Mouse (Mus musculus) embryonic facial prominence, embryonic 12.5 days (tissue): ENCODE results near the gene Fam133b. TPM values are rescaled to one million over a fixed set of nuclear protein-coding genes. Genes with fewer than 3 reads are reported as not detected.
A peak's percentile ranks its signal among the peaks of the same experiment; 100 is the strongest.

Experiments used
- ATAC-seq: fragments of 200-750 bp; cut with Nextera tagmentation; 2 replicates; pipeline ENCODE4 v1.8.0; 2017; ENCODE audit not compliant: insufficient number of reproducible peaks, insufficient read depth, low FRiP score, low TSS enrichment
- H3K27ac ChIP-seq: fragments of 300-500 bp; sonication (generic); 2 replicates; pipeline ENCODE4 v1.5.1; 2016; ENCODE audit warnings: mild to moderate bottlenecking
- H3K27me3 ChIP-seq: fragments of 300-500 bp; sonication (generic); 2 replicates; pipeline ENCODE4 v1.6.1; 2016; ENCODE audit warnings: mild to moderate bottlenecking, moderate library complexity
- H3K36me3 ChIP-seq: fragments of 300-500 bp; sonication (generic); 2 replicates; pipeline ENCODE4 v1.6.1; 2016; ENCODE audit warnings: mild to moderate bottlenecking
- H3K4me1 ChIP-seq: fragments of 300-500 bp; sonication (generic); 2 replicates; pipeline ENCODE4 v1.6.1; 2016
- H3K4me2 ChIP-seq: fragments of 300-500 bp; sonication (generic); replicated peaks from 2 replicates; pipeline ENCODE4 v1.6.1; 2016; ENCODE audit warnings: mild to moderate bottlenecking, moderate library complexity
- H3K4me3 ChIP-seq: fragments of 300-500 bp; sonication (generic); 2 replicates; pipeline ENCODE4 v1.5.1; 2016; ENCODE audit warnings: mild to moderate bottlenecking
- H3K9ac ChIP-seq: fragments of 300-500 bp; sonication (generic); 2 replicates; pipeline ENCODE4 v1.6.1; 2016; ENCODE audit warnings: mild to moderate bottlenecking, moderate library complexity
- H3K9me3 ChIP-seq: fragments of 300-500 bp; sonication (generic); 2 replicates; pipeline ENCODE4 v1.6.1; 2016; ENCODE audit warnings: mild to moderate bottlenecking, moderate library complexity
- WGBS: fragments of 180-500 bp; shearing (Covaris S2); methylation state at CpG from one replicate; pipeline ENCODE4 v1.1.7; 2016; 5-methylcytosine and 5-hydroxymethylcytosine counted together
- polyA plus RNA-seq: library from polyadenylated mRNA; unstranded; fragments of >200 nt; fragmentation: Nextera tagmentation; extraction: Ambion mirVana; gene quantifications from 2 replicates; pipeline ENCODE4 v1.2.1, GENCODE M21; 2016

The Fam133b gene
- 39.3 and 39.4 TPM in 2 replicates for polyA plus RNA-seq

DNA sequence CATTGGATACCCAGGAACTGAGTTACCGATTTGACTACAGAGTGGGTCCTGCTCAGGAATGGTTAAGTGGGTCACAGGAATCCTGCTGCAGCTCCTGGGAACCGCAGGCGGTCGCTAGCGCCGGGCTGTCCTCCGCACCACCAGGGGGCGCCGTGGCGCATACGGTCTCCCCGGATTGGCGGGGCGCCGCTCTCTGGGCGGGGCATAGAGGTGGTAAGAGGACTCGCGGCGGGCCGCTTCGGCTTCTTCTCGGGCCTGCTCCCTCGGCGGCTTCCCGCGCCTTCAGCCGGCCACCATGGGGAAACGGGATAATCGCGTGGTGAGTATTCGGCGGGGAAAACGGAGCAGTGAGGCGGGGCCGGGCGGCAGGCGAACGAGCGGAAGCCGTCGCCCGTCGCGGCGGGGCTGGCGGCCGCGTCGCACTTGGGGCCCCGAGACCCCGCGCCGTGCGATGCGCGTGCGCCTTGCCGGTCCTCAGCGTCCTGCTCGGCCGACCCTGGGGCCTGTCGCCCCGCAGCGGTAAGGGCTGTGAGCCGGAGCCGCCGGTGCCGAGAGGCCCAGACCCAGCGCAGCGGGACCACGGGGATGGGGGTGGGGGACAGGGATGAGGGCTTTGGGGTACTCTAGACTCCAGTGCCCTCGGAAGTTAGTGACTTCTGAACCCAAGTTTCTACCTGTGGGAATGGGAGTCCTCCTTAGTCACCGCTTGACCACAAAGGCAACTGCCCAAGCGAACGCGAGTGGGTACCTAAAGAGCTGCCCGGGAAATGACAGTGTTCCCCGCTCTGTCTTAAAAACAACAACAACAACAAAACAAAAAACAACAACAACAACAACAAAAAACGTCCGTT is at the start of gene Fam133b:
Gene Fam133b (plus strand): TSS at position 205 of the 851 bp plus-strand sequence.
- Histone ChIP-seq H3K9me3 (no peaks in the 10 kb centered on the region), H3K27ac (peak within 1 kb of the TSS; percentile 91), H3K4me1 (peaks cover 13% of the 10 kb centered on the region), H3K27me3 (no peaks in the 10 kb centered on the region), H3K36me3 (peaks cover 6% of the 10 kb centered on the region; the same call in 1 of the 2 replicates), H3K9ac (peak within 1 kb of the TSS; percentile 90), H3K4me3 (peak within 1 kb of the TSS; percentile 89), H3K4me2 (peak within 1 kb of the TSS; percentile 60)
- whole genome bisulfite sequencing: under 1% methylated on average over 72 of the region's 80 CpGs
- peak; percentile 92 for ATAC-seq

DNA sequence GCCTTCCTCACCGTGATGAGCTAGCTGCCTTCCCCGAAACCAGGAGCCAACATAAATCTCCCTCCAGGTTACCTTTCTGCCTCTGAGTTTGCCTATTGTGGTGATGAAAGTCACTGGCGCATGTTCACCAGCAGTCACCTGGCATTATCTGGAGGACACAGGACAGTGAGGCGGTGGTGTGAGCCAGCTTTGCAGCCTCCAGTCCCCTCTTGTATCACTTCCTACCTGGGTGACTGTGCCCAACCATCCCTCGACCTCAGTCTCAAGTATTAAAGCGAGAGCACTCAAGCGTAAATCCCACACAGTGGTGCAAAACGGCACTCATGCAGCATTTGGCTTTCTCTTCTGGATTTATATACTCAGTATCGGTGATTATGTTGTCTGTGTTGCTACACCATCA is 49.7 kb upstream of the Fam133b start:
- Histone ChIP-seq H3K27ac (no peak overlapping the region), H3K4me3 (no peak overlapping the region), H3K27me3 (no peaks in the 10 kb centered on the region), H3K4me2 (no peak overlapping the region), H3K36me3 (no peaks in the 10 kb centered on the region), H3K9ac (no peak overlapping the region), H3K4me1 (no peaks in the 10 kb centered on the region), H3K9me3 (no peaks in the 10 kb centered on the region)
- WGBS: 91% methylated on average over 9 of the region's 9 CpGs
- no peak for ATAC-seq

DNA sequence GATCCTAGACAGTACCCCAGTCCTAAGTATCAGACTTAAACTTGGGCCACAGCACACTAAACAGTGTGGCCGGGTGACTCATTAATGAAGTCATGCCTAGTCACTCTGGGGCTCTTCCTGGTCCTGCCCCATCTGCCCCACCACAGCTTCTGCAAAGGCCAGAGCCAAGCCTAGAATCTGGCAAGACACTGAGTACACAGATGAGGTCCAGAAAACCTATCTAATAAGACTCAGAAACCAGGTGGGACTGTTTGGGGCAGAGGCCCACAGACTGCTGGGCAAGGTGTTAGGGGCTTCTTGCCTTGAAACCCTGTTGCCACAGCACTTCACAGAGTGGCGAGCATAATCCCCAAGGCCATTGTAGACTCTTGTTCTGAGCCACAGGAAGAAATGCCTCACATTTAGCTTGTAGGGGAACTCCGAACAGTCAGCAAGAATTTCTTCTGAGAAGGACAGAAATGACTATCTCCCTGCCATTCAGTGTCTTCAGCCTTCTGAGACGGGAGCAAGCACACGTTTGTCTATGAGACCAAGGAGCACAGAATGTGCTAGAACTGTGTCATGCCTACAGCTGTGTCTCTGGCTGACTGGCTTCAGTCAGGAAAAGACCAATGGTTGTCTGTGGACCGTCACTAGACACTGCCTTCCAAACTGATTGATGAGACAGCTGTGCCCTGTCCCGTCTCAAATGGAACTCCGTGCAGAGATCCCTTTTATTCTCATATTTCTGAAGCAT is 49.0 kb upstream of the Fam133b start:
- no peaks in the 10 kb centered on the region for H3K9me3 ChIP-seq
- H3K9ac ChIP-seq: no peak overlapping the region
- no peak overlapping the region for H3K4me2 ChIP-seq
- 83% methylated on average over 8 of the region's 8 CpGs for WGBS
- no peaks in the 10 kb centered on the region for H3K36me3 ChIP-seq
- H3K4me3 ChIP-seq: no peak overlapping the region
- no peaks in the 10 kb centered on the region for H3K4me1 ChIP-seq
- ATAC-seq: no peak
- no peak overlapping the region for H3K27ac ChIP-seq
- H3K27me3 ChIP-seq: no peaks in the 10 kb centered on the region

DNA sequence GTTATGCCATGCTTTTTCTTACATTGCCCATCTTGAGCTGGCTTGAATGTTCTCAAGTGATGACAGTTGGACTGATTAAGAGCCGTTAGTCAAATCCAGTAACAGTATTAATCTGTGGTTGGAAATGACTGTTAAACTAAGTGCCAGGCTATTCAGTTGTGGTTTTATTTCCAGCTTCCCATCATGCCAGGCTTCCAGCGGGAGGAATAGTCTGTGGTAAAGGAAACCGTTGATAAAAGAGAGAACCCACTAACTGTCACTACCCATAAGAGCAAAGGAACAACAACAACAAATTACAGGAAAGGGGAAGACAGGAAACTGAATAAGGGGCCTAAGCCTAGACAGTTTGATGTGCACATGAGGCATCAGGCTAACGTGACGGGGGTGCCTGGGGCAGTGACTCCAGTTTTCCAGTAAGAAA is 46.1 kb upstream of the Fam133b start:
- Histone ChIP-seq H3K4me3 (no peak overlapping the region), H3K27ac (no peak overlapping the region), H3K4me2 (no peak overlapping the region), H3K4me1 (0 out of 2 replicates have a peak, but pooled peaks cover under 1% of the 10 kb centered on the region), H3K27me3 (no peaks in the 10 kb centered on the region), H3K9ac (no peak overlapping the region), H3K36me3 (no peaks in the 10 kb centered on the region), H3K9me3 (no peaks in the 10 kb centered on the region)
- 75% methylated on average over 5 of the region's 5 CpGs for WGBS
- no peak for ATAC-seq

DNA sequence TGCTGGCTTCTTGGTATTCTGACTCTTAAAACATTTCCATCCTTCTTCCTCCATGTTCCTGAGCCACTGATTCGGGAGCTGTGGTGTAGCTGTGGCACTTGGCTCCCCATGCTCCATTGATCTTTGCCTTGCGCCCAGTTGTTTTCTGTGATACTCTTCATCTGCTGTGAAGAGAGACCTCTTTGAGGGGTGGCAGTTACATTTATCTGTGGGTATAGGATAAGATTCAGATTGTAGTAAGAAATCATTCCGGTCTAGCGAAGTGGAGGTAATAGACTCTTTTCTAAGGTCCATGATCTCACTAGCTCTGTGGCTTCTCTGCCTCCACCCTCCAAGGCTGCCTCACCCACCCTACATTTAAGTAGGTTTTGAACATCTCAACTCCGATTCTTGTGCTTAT is 43.3 kb upstream of the Fam133b start:
- Histone ChIP-seq H3K36me3 (no peaks in the 10 kb centered on the region), H3K4me1 (0 out of 2 replicates have a peak, but pooled peaks cover 3% of the 10 kb centered on the region), H3K27me3 (no peaks in the 10 kb centered on the region), H3K27ac (no peak overlapping the region), H3K4me3 (no peak overlapping the region), H3K9ac (no peak overlapping the region), H3K4me2 (no peak overlapping the region), H3K9me3 (no peaks in the 10 kb centered on the region)
- WGBS: 92% methylated on average over 5 of the region's 5 CpGs
- ATAC-seq: no peak

DNA sequence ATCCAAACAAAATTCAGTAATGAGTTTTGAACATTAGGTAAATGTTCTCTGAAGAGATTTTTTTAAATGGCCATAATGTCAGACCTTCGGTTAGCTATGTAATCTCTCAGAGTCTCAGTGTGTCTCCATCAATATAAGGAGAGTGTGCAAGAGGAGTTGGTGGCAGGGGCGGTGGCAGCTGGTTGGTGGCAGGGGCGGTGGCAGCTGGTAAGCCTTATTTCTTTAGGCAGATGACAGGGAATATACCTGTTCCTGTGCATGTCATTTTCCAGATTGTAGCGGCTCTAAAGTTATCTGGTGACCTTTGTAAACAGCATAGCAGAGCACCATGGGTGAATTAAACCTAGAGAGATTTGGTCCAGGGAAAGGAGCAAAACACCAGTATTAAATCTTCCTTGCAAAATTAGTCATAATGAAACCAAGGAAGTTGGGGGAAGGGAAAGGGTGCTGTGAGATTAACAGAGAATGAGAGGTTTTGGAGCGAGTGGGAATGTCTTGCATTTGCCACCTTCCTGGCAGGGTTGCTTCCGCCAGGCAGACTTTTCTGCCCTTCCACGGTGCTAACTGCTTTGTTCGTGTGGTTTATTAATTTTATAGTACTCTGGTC is 42.6 kb upstream of the Fam133b start:
- WGBS: 65% methylated on average over 8 of the region's 8 CpGs
- Histone ChIP-seq H3K4me1 (0 out of 2 replicates have a peak, but pooled peaks cover 3% of the 10 kb centered on the region), H3K9ac (no peak overlapping the region), H3K36me3 (no peaks in the 10 kb centered on the region), H3K27me3 (no peaks in the 10 kb centered on the region), H3K9me3 (no peaks in the 10 kb centered on the region), H3K27ac (no peak overlapping the region), H3K4me2 (no peak overlapping the region), H3K4me3 (no peak overlapping the region)
- ATAC-seq: no peak

DNA sequence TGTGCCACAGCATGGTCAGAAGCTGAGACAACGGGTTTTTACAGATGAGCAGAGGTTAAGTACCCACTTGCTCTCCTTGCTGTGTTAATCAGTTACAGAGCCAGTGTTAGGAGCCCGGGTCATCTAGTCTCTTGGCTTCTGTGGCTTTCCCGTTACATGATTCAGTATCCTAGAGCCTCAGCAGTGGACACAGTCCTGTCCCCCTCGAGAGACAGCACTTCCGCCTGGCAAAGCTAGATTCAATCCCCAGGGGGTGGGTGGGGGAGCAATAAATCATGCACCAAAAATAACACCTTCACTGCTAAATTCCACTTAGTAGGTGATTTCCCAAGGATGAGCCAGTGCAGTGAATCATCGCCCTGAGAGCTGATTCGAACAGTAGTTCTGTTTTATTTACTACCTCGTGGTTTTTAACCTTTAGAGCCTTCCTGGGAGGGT is 42.0 kb upstream of the Fam133b start:
- ATAC-seq: no peak
- H3K9me3 ChIP-seq: no peaks in the 10 kb centered on the region
- H3K27ac ChIP-seq: no peak overlapping the region
- H3K4me1 ChIP-seq: 0 out of 2 replicates have a peak, but pooled peaks cover 3% of the 10 kb centered on the region
- H3K36me3 ChIP-seq: no peaks in the 10 kb centered on the region
- H3K4me2 ChIP-seq: no peak overlapping the region
- no peak overlapping the region for H3K4me3 ChIP-seq
- 40% methylated on average over 8 of the region's 8 CpGs for WGBS
- H3K27me3 ChIP-seq: no peaks in the 10 kb centered on the region
- no peak overlapping the region for H3K9ac ChIP-seq

DNA sequence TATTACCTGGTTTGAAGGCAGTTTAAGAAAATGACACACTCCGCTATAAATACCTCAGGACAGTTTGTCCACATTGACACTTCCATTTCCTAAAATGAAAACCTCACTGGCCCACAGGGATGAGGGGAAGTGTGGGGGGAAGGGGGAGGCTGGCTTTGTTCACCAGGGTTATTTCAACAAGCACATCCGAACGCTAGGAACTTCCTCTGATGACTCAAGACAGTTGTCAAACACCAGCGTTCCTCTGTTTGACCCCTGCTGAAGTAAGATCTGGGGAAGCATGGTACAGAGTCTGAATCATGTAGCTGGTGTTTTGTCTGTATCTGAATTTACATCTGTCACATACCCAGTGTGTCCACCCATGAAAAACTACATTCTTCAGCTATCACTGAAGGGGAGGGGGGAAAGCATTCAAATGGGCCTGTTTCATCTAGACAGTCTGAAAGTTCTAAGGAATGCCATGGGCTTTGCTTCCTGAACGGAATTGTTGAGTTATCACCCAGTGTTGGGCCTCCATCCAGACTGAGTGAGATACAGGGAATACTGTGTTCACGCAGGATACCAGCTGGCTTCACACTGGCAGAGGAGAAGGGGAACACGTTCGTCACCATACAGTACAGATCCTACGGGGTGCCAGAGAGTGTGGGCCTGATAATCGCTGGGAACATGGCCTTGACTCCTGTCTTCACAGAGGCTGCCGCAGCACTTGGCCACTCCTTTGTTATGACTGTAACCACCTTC is 40.9 kb upstream of the Fam133b start:
- H3K9me3 ChIP-seq: no peaks in the 10 kb centered on the region
- WGBS: 66% methylated on average over 11 of the region's 11 CpGs
- no peaks in the 10 kb centered on the region for H3K36me3 ChIP-seq
- H3K27ac ChIP-seq: no peak overlapping the region
- no peak overlapping the region for H3K4me2 ChIP-seq
- ATAC-seq: no peak
- no peaks in the 10 kb centered on the region for H3K27me3 ChIP-seq
- H3K9ac ChIP-seq: no peak overlapping the region
- H3K4me3 ChIP-seq: no peak overlapping the region
- H3K4me1 ChIP-seq: 0 out of 2 replicates have a peak, but pooled peaks cover 3% of the 10 kb centered on the region

DNA sequence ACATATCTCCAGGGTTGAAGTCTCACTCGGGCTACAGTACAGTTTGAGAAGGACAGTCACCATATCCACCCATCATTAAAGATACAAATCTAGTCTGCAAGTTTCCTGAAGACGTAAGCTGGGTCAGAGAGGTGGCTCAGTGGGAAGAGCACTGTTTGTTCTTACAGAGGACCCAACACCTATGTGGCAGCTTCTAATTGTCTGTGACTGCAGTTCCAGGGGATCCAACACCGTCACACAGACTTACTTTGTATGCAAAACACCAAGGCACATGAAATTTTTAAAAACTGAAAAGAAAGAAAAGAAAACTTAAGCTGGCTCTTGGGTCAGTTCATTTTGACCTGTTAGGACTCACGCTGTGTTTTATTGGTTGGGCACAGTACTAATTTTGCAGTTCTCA is 40.3 kb upstream of the Fam133b start:
- Histone ChIP-seq H3K27me3 (no peaks in the 10 kb centered on the region), H3K4me1 (0 out of 2 replicates have a peak, but pooled peaks cover 3% of the 10 kb centered on the region), H3K4me3 (no peak overlapping the region), H3K9me3 (no peaks in the 10 kb centered on the region), H3K4me2 (no peak overlapping the region), H3K36me3 (no peaks in the 10 kb centered on the region), H3K27ac (no peak overlapping the region), H3K9ac (no peak overlapping the region)
- ATAC-seq: no peak
- 82% methylated on average over 4 of the region's 4 CpGs for WGBS

DNA sequence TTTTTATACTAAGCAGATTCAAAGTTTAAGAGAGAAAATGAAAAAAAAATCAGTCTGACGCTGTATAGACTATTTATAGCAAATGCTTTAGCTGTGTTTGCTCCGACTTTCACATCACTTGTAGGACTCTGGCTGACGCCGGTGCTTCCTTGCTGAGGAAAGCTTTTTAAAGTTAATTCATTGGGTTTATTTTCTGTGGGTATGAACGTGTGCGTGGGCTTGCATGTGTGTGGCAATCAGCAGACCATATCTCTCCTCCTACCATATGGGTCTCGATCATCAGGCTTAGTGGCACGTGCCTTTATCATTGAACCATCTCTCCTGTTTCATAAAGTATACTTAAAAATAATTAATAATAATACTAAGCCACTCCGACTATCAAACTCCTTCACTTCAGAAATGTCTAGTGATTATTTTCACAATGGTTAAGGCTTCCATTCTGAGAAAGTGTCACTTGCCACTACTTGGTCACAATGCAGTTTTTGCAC is 39.8 kb upstream of the Fam133b start:
- Histone ChIP-seq H3K27me3 (no peaks in the 10 kb centered on the region), H3K4me3 (no peak overlapping the region), H3K4me1 (0 out of 2 replicates have a peak, but pooled peaks cover 3% of the 10 kb centered on the region), H3K9me3 (no peaks in the 10 kb centered on the region), H3K9ac (no peak overlapping the region), H3K27ac (no peak overlapping the region), H3K4me2 (no peak overlapping the region), H3K36me3 (no peaks in the 10 kb centered on the region)
- ATAC-seq: no peak
- WGBS: 81% methylated on average over 9 of the region's 9 CpGs

DNA sequence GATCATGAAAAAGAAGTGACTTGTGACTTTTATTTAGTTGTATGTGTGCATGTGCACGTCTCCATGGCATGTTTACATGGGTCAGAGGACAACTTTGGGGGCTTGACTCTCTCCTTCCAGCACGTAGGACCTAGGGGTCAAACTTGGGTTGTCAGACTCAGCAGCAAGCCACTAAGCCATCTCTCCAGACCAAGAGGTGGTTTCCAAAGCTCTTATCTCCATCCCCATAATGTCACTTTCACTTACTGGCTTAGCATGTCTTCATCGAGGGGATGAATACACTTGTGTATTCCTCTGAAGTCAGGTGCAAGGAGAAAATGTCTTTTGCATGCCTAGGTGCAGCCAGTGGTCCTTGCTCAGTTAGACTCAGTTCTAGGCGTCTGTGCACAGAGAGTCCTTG is 39.2 kb upstream of the Fam133b start:
- Histone ChIP-seq H3K9me3 (no peaks in the 10 kb centered on the region), H3K27ac (no peak overlapping the region), H3K27me3 (no peaks in the 10 kb centered on the region), H3K4me3 (no peak overlapping the region), H3K4me2 (no peak overlapping the region), H3K4me1 (0 out of 2 replicates have a peak, but pooled peaks cover 3% of the 10 kb centered on the region), H3K36me3 (no peaks in the 10 kb centered on the region), H3K9ac (no peak overlapping the region)
- no peak for ATAC-seq
- 60% methylated on average over 4 of the region's 4 CpGs for WGBS
